Mouse (Mus musculus): ENCODE measurements at regions not wholly inside any gene's neighbourhood (a gene's known extent, or its start where the extent isn't known, plus 50 kb on each side); places are given as distances from the start of the nearest gene placed in this dataset.

MicroRNA genes in the stretch of these regions (microRNA counts, 519-probe panel; counts per million panel counts)
- microRNA mmu-miR-30b (3,549 counts per million, percentile 16 among the panel's probes with 10 or more counts), microRNA mmu-miR-30d (4,977 counts per million, percentile 41 among the panel's probes with 10 or more counts)

Small RNA genes lying in the stretch of these regions (microRNA-seq; reads per million reads assigned to microRNA genes)
- gene Mir30b (112 reads per million, percentile 55 among the genes with 10 or more reads in this experiment), gene Mir30d (4,109 reads per million, percentile 89 among the genes with 10 or more reads in this experiment)

Measured in kidney, embryonic 14.5 days (tissue).